Mouse (Mus musculus): ENCODE results near the gene Sema5a.
"Not testable (repeated sequence)": the region's sequence is repeated elsewhere in the genome, so short reads cannot be mapped to it uniquely, and the experiment has no call there.

Gene Sema5a

GRCm38 (mm10) chr15:32244344-32244955 is at the start of gene Sema5a:
Gene Sema5a, plus strand, starts transcription at chr15:32244810.
- peak; percentile 89 for DNase-seq

GRCm38 (mm10) chr15:32198076-32198475 is 46.5 kb upstream of the Sema5a start:
- no peak for DNase-seq

GRCm38 (mm10) chr15:32198561-32198960 is 46.0 kb upstream of the Sema5a start:
- DNase-seq: no peak

GRCm38 (mm10) chr15:32203242-32203641 is 41.4 kb upstream of the Sema5a start:
- DNase-seq: no peak

GRCm38 (mm10) chr15:32204908-32205307 is 39.7 kb upstream of the Sema5a start:
- DNase-seq: no peak

- DNase-seq: not testable (repeated sequence)
Observed at GRCm38 (mm10) chr15:32214687-32215086, 29.9 kb upstream of the Sema5a start.

- peak; percentile 78 for DNase-seq
Observed at GRCm38 (mm10) chr15:32223028-32223427, 21.6 kb upstream of the Sema5a start.

GRCm38 (mm10) chr15:32225394-32225793 is 19.2 kb upstream of the Sema5a start:
- no peak for DNase-seq

GRCm38 (mm10) chr15:32226381-32226780 is 18.2 kb upstream of the Sema5a start:
- peak; percentile 62 for DNase-seq

GRCm38 (mm10) chr15:32226888-32227395 is 17.7 kb upstream of the Sema5a start:
- no peak for DNase-seq

- DNase-seq: no peak
Observed at GRCm38 (mm10) chr15:32230066-32230465, 14.5 kb upstream of the Sema5a start.

- no peak for DNase-seq
Observed at GRCm38 (mm10) chr15:32232189-32232588, 12.4 kb upstream of the Sema5a start.

- not testable (repeated sequence) for DNase-seq
Observed at GRCm38 (mm10) chr15:32232666-32233141, 11.9 kb upstream of the Sema5a start.

- no peak for DNase-seq
Observed at GRCm38 (mm10) chr15:32233451-32233850, 11.2 kb upstream of the Sema5a start.

- peak; percentile 57 for DNase-seq
Observed at GRCm38 (mm10) chr15:32239099-32239498, 5.5 kb upstream of the Sema5a start.

GRCm38 (mm10) chr15:32240159-32240558 is 4.5 kb upstream of the Sema5a start:
- no peak for DNase-seq

GRCm38 (mm10) chr15:32241666-32242065 is 2.9 kb upstream of the Sema5a start:
- DNase-seq: no peak

GRCm38 (mm10) chr15:32243096-32243785 is 1.4 kb upstream of the Sema5a start:
- DNase-seq: peak; percentile 82

GRCm38 (mm10) chr15:32243824-32244223 is 786 bp upstream of the Sema5a start:
- DNase-seq: no peak

GRCm38 (mm10) chr15:32244956-32245836 is 586 bp downstream of the Sema5a start:
- DNase-seq: no peak

GRCm38 (mm10) chr15:32245837-32246670 is 1.4 kb downstream of the Sema5a start:
- peak; percentile 92 for DNase-seq

- DNase-seq: no peak
Observed at GRCm38 (mm10) chr15:32247281-32247680, 2.7 kb downstream of the Sema5a start.

Measured in kidney, postnatal 14 days (tissue).